Mouse (Mus musculus) layer of hippocampus, adult 9-11 months (tissue): ENCODE measurements around the gene Cd2bp2.

ENCODE experiments used
- DNase-seq: peaks from one replicate; pipeline ENCODE4 v3.0.0; 2022

The Cd2bp2 gene

DNA sequence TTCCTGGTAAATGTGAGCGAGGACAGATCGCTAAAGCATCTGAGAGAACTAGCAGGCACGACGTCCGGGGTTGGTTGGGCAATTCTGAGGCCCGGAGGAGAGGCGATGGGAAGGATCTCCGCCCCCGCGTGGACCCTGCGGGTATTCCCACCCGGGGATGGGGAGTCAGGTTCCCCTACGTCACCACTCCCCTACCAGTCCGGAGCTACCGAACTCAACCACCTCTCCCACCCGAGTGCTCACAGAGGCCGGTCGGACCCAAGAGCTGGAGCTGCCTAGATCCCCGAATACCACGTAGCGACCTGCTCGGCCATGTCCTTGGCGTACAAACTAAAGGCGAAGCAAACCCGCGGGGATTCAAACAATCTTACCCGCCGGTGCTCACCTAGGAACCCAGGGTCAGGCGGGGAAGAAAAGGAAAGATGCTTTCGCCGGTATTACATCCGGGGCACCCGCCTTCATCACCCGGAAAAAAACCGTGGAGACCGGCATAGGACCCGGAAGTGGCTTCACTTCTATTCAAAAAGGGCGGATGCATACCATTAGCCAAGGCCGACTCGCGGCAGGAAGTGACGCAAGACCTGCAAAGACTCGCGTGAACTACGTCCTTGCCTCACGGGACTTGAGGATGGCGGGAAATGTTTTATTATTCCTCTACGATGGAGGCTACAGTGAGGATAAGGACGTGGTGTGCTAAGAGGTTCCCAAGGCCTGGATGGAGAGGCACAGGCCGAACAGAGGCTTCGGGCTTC is at the start of gene Cd2bp2:
Gene Cd2bp2 (minus strand): TSS at position 507 of the 752 bp plus-strand sequence.
- peak; percentile 97 for DNase-seq

DNA sequence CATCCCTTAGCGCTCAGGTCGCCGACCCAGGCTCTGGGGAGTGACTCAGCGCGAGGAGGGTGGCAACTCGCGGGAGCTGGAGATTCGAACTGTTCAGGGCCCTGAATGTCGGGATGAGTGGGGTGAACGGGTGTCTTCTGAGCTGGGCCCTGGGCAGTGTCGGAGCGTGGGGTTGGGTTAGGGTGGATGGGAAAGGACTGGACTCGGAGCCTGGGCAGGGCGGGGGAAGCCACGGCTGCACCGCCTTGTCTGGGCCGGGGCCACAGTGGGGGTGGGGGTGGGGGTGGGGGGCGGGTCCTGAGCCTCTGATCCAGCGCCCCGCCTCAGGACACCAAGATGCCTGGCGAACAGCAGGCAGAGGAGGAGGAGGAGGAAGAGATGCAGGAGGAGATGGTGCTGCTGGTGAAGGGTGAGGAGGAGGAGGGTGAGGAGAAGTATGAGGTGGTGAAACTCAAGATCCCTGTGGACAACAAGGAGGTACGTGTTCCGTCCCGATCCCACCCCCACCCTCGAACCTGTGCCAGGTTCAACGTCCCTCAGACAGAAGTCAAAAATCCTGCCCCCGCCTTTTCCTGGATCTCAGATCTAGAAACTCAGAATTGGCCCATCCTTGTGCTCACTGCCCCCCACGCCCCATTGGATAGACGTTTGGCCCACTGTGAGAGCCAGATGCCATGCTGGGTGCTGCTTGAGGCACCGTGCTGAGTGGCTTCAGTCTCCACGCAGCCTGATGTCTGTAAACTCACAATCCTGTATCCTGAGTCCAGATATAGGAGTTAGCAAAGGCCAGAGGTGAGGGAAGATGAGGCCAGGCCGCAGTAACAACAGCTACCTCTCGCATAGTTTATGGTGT is 49.0 kb upstream of the Cd2bp2 start:
- DNase-seq: no peak

DNA sequence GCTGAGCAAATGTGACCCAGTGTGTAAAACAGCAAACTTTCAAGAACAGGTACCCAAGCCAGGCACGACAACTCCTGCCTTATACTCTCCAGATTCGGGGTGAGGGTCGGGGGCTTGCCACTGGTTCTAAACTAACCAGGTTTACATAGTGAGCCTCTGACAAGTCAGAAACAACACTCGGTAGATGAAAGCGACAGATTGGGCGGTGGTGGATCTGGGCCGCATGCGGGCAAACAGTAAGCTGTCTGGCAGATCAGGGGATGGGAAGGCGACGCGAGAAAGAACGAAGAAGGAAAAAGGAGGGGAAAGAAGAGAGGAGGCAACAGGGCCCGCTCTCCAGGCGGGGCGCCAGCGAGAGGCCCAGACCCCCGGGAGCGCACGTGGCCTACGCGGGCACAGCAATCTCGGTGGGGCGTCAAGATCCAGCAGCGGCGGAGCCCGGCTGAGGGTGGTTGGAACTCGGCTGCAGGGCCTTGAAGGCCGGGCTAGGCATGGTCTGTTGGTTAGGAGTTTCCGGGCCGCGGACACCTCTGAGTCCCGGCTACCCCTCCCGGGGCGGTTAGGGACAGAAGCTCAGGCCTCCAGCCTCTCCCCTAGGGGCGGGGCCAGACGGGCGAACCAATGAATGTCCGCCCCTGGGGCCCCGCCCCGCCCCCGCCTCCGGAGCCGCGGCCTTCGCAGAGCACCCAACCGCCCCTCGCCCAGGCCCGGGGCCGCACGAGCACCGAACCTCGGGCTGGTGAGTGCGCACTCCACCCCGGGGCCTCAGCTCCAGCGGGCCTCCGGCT is 48.2 kb upstream of the Cd2bp2 start, which contains the start of gene Zfp771:
Gene Zfp771 (plus strand): TSS at position 405 of the 788 bp plus-strand sequence.
- peak; percentile 96 for DNase-seq

DNA sequence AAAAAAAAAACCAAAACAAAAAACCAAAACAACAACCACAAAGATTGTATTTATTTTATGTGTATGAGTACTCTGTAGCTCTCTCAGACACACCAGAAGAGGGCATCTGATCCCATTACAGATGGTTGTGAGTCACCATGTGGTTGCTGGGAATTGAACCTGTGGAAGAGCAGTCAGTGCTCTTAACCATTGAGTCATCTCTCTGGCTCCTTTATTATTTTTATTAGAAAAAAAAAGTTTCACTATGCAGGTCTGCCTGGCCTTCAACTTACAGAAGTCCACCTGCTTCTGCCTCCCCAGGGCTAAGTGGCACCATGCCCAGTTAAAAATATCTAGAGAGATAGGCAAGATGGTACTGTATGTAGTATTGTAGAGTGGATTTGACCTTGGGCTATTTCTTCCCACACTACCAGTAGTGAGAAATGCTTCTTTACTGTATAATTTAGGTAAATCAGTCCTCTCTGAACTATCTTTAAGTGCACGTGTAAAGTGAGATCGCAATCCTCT is 47.6 kb upstream of the Cd2bp2 start:
- DNase-seq: no peak

DNA sequence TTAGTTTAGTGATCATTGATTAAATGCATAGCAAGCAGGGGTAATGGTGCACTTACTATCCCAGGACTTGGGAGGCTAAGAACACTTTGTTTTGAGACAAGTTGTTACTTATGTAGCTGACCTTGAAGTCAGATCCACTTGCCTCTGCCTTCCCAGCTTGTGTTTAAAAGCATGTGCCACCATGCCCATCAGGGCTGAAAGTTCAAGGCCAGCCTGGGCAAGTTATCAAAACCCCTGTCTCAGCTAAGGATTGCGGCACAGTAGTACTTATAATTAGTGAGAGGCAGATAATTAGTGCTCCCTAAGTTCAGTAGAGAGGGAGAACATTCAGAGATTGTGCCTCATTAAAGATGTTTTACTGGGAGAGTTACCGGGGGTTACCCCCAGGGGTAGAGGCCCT is 38.9 kb upstream of the Cd2bp2 start:
- DNase-seq: no peak

DNA sequence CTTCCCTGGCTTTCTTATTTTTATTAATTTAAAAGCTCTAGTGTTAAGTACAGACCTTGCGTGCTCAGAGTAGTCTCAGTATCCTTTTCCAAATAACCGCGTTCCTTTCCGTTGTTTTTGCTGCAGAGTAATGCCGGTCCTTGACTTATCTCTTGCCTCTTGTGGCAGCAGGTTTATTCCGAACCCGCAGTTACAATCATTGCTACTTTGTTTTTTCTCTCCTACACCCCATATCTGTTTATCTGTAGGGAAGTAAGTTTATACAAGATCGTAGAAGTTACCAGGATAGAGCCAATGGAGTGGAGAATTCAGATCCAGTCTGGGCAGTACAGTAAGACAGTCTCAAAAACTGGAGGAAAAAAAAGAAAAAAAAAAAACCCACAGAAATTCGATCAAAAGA is 37.9 kb upstream of the Cd2bp2 start:
- no peak for DNase-seq

DNA sequence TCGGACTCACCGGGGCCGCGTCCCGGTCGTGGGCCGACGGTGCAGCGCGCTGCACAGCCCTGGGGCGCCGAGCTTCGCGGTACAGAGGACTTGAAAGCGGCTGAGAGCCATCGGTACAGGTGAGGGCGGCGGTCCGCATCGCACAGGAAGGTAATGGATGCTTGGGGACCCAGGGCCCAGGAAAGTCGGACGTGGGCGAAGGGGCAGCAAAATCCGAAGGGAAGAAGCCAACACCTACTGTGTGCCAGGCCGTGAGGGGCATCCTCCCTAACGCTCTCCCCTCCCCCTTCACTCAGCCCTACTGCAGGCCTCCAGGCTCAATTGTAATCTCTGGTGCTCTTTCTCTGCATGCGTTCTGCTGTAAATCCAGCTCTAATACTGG is 37.5 kb upstream of the Cd2bp2 start:
- no peak for DNase-seq

DNA sequence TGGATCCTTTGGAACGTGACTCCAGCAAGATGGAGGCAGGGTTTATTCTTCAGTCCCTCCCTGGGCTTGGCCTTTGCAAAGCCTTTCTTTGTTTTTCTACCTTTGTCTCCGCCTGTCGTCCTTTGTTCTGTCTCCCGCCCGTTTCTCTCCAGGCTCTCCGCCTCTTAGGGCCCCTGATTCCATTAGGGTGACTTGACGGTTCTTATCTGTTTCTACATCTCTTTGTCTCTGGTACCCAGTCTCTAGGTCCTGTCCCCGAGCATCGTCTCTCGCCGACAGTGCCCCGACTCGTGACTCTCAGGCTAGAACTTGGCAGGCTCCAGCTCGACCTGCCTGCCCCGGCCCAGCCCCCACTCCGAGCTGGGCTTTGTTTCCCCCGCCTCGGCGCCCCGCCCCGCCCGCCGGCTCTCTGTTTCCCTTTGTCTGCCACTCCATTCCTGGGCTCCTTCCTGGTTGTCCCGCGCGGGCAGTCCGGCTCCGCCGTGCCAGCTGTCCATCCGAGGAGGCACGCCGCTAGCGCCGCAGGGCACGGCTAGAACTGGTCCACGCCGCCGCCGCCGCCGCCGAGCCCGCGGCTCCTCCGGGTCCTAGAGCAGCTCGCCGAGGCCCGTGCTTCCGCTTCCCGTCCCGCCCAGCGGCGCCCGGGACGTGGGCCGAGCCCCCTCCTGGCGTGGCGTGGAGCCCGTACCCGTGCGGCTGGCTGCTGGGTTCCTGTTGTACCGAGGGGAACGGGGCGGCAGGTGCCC is 36.9 kb upstream of the Cd2bp2 start, which contains the start of the genes Zfp553 and Sept1:
Gene Zfp553 (plus strand): TSS at position 440 of the 746 bp plus-strand sequence.
Gene Sept1 (minus strand): TSS at position 509 of the 746 bp plus-strand sequence.
- DNase-seq: peak; percentile 83

DNA sequence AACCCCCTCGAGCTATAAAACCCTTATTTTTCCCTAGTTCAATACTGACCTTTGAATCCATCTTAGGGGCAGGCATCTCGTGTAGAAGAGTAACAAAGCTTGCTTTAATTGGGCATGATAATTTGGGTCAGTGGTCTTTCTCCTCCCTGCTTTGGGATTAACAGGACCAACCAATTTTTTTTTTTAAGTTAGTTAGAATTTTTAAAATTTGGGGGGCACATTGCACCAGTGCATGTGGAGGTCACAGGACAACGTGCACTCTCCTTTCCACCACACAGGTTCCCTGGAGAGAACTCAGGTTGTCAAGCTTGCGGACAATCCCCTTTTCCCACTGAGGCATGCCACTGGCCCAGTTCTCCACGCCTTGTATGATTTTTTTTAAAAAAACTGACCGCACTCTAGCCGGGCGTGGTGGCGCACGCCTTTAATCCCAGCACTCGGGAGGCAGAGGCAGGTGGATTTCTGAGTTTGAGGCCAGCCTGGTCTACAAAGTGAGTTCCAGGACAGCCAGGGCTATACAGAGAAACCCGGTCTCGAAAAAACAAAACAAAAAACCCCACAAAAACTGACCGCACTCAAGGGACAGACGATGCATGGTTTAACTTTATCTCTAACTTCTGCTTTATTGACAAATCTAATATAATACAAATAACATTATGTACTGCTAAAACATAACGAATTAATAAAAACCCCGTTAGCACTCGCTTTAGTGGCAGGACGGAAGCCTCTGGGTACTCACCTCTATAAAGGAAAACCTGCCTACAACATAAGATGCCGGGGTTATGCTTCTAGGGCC is 36.2 kb upstream of the Cd2bp2 start:
- no peak for DNase-seq

DNA sequence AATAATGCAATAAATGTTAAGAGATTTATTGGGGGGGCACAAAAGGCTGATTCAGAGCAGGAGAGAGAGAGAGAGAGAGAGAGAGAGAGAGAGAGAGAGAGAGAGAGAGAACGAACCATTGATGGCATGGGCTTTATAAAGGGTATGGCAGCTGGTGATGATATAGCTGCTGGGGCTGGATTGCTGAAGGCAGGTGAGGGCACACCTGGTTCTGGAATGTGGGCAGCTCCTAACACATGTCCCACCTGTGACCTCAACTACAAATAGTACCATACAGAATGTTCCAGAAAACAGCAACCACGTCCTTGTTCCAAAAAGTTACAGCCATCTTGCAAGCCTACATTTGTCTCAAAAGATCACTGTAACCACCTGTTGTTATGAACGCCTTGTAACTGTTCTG is 35.5 kb upstream of the Cd2bp2 start:
- DNase-seq: no peak

DNA sequence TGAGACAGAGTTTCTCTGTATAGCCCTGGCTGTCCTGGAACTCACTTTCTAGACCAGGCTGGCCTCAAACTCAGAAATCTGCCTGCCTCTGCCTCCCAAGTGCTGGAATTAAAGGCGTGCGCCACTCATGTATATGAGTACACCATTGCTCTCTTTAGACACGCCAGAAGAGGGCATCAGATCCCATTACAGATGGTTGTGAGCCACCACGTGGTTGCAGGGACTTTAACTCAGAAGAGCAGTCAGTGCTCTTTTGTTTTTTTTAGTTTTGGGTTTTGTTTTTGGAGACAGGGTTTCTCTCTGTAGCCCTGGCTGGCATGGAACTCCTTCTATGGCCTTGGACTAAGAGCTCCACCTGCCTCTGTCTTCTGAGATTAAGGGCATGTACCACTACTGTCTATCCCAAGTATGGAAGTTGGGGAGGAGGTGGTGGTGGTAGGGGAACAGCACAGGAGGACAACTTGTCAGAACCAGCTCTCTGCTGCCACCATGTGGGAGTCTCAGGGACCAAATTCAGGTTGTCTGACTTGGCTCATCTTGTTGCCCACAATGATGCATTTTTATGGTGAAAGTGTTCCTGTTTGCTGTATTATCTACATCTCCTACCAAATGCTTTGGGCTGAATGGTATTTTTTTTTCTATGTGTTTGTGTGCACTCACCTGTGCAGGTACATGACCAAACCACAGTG is 32.9 kb upstream of the Cd2bp2 start:
- DNase-seq: peak; percentile 61

DNA sequence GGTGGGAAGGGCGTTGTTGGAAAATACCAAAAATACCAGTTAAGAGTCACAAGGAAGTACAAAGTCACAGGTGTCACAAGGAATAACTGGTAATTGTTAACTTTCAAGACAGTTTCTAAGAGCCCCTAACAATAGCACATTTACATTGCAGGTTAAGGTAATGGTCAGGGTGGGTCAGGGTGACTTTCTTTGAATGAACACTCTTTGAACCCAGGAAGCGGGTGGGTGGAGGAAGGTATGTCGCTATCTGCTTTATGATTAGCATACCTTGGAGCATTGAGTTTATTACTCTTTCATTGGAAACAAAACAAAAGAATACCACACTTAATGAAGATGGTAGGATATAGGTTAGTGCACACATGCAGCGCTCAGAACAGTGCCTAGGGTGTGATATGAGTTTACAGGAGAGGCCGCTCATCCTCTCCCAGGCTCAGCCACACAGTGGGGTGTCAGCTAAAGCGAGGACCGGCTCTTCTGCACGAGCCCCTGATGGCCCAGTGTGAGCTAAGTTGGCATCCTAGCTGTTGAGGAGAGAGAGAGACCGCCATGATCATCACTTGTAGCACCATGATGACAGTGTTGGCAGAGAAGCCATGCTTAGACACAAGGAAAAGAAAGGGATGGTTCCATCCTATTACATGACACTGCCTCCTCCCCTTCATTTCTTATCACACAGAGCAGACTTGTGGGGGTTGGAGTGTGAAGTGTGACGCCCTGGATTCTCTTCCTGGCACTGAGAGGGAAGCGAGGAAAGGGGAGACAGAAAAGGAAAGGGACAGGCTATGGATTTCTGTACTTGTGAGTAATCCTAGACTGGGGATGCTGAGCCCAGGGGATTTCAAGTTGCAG is 29.5 kb upstream of the Cd2bp2 start:
- DNase-seq: no peak

DNA sequence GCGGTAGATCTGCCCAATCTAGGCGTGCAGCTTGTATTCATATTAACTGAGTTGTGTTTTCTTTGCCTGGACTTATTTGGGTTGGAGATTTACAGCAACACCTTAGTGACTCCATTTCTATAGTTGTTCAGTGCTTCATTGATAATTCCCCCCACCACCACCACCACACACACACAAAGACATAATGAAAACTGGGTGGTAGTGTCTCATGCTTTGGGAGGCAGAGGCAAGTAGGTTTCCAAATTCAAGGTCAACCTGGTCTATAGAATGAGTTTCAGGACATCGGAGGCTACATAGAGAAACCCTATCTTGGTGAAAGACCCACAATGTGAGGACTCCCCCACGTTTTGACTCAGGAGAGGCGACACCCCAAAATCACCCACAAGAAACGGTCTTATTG is 28.8 kb upstream of the Cd2bp2 start:
- DNase-seq: no peak

DNA sequence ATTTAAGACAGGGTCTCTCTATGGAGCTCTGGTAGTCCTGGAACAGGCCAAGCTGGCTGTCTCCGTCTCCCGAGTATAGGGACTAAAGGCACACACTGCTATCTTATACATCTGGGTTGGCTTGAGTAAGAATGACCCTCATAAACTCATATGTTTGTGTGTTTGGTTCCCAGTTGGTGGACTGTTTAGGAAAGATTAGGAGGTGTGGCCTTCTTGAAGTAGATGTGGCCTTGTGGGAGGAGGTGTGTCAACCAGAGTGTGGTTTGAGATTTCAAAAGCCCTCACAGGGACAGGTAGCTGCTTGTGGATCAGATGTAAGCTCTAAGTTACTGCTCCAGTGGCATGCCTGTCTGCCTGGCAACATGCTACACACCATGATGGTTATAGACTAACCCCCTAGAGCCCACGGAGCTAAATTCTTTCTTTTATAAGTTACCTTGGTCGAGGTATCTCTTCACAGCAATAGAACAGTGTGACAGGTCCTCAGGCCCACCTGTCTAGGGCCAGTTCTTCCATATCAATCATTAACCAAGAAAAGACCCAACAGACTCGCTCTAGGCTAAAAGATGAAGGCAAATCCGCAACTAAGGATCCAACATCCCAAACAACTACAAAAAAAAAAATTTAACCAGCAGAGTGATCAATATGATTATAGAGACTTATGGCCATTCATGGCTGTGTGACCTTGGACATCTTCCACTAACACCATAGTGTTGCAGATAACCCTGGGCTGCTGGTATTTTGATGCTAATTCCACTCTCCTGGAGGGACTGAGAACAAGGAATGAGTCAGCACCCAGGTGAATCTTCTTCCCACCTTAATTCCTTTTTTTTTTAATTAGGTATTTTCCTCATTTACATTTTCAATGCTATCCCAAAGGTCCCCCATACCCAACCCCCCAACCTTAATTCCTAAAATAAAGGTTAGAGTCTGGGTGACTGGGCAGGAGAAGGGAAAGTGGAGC is 27.9 kb upstream of the Cd2bp2 start:
- no peak for DNase-seq

DNA sequence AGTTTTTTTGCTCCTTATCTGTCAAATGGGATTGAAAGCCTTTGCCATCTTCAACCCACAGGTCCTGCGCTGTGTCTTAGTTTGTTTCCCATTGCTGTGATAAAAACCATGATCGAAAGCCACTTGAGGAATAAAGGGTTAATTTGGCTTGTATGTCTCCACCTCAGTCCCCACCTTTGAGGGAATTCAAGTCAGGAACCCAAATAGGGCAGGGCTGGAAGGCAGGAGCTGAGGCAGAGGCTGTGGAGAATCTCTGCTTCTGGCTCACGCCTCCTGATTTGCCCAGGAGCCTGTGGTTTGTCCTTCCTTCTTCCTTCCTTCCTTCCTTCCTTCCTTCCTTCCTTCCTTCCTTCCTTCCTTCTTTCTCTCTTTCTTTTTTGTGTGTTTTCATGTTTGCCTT is 27.3 kb upstream of the Cd2bp2 start:
- DNase-seq: no peak

DNA sequence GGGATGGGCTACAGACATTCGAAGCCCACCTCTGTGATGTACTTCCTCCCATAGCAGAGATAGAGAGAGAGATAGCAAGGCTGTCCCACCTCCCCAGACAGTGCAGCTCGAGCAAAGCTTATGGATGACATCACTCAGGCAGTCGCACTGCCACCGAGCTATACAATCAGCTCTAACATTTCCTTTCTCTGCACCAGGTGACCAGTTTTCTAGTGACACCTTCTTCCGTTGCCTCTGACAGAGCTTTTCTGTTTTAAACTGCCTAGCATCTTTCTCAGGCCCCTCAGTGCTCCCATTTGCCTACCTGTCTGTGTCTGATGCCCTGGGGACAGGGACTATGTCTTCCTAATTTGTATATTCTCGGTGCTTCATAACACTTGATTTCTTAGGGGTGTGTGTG is 24.6 kb upstream of the Cd2bp2 start:
- DNase-seq: no peak

DNA sequence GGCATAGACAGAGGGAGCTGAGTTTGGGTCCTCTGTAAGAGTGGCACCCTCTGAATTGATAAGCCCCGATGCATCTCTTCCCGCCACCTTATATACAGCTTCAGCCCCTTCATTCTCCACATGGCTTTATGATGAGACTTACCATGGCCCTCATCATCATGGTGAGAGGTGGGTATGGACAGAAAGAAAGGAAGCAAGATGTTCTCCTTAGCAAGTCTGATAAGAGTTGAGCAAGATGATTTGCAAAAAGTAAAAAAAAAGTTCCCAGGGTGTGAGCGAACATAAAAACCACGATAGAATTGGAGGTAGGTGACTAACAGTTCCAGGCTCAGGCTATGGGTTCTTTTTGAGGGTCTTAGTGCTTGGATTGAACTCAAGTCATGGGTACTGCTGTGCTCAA is 22.8 kb upstream of the Cd2bp2 start:
- no peak for DNase-seq

DNA sequence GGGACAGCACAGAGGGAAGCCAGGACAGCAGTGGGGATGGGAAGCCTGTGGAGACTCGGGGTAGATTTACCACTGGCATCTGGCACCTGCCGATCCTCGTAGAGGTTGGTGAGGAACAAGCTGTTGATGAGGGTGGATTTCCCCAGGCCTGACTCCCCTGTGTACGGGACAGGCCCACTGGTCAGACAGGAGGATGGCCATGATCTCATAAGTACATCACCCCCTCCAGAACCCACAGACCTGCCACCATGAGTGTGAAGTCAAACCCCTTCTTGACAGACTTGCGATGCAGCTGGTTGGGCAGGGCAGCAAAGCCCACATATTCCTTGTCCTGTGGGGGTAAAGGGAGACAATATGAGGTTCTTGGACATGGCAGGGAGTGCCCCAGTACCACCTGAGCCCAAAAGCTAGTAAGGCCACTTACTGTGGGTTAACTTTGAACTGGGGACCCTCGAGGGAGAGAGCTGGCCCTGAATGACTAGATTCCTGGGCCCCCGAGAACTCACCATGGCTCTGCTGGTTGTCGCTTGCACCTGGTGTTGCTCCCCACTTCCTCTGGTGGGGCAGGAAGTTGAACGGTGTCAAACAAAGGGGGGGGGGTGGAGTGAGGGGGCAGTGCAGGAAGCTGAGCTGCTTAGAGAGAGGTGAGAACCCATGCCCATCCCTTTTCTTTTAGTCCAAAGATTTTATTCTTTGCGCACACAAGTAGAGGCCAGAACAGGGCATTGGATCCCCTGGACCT is 22.2 kb upstream of the Cd2bp2 start:
- DNase-seq: no peak
